Mouse (Mus musculus): ENCODE measurements around the gene Stk11ip.

The Stk11ip gene

GRCm38 (mm10) chr1:75504256-75505045 is 16.9 kb upstream of the Stk11ip start:
- DNase-seq, result no peak

GRCm38 (mm10) chr1:75505159-75505955 is 16.0 kb upstream of the Stk11ip start:
- DNase-seq, result no peak

GRCm38 (mm10) chr1:75505956-75506831 is 15.1 kb upstream of the Stk11ip start, which contains the start of gene Obsl1:
Gene Obsl1, minus strand, starts transcription at chr1:75506452.
- no peak for DNase-seq

- no peak for DNase-seq
Observed at GRCm38 (mm10) chr1:75507006-75507405, 14.3 kb upstream of the Stk11ip start, which contains the start of gene Inha. Gene Inha, plus strand, starts transcription at chr1:75507077.

- no peak for DNase-seq
Observed at GRCm38 (mm10) chr1:75509586-75509985, 11.7 kb upstream of the Stk11ip start.

- no peak for DNase-seq
Observed at GRCm38 (mm10) chr1:75510154-75510553, 11.2 kb upstream of the Stk11ip start.

- DNase-seq, result no peak
Observed at GRCm38 (mm10) chr1:75511437-75512210, 9.7 kb upstream of the Stk11ip start.

GRCm38 (mm10) chr1:75512550-75512949 is 8.8 kb upstream of the Stk11ip start:
- DNase-seq, result no peak

- DNase-seq, result no peak
Observed at GRCm38 (mm10) chr1:75516703-75517380, 4.5 kb upstream of the Stk11ip start.

GRCm38 (mm10) chr1:75517984-75518383 is 3.3 kb upstream of the Stk11ip start:
- DNase-seq, result no peak

GRCm38 (mm10) chr1:75518427-75518826 is 2.9 kb upstream of the Stk11ip start:
- DNase-seq, result no peak

- DNase-seq, result no peak
Observed at GRCm38 (mm10) chr1:75519576-75519975, 1.8 kb upstream of the Stk11ip start.

- peak; percentile 46 to 61 for DNase-seq
Observed at GRCm38 (mm10) chr1:75524679-75525078, 3.4 kb downstream of the Stk11ip start.

GRCm38 (mm10) chr1:75530546-75530945 is 9.2 kb downstream of the Stk11ip start:
- no peak for DNase-seq

GRCm38 (mm10) chr1:75532280-75533172 is 11.2 kb downstream of the Stk11ip start:
- DNase-seq, result no peak

GRCm38 (mm10) chr1:75533325-75534252 is 12.3 kb downstream of the Stk11ip start:
- no peak for DNase-seq

GRCm38 (mm10) chr1:75537587-75537986 is 16.3 kb downstream of the Stk11ip start:
- no peak for DNase-seq

GRCm38 (mm10) chr1:75538597-75539190 is 17.4 kb downstream of the Stk11ip start:
- DNase-seq, result no peak

GRCm38 (mm10) chr1:75541496-75541895 is 20.2 kb downstream of the Stk11ip start:
- no peak for DNase-seq
